Mouse (Mus musculus) layer of hippocampus, postnatal 25 days (tissue): ENCODE data around the gene Il13. TPM values are rescaled to one million over a fixed set of nuclear protein-coding genes. Genes with fewer than 3 reads are reported as not detected.

Experiments used
- DNase-seq, 2 experiments: peaks; one replicate each; pipeline ENCODE4 v3.0.0; 2022; ENCODE audit warnings: mixed read lengths in 2 of 2, low spot score in 1 of 2; ENCODE audit errors: extremely low spot score in 1 of 2
- total RNA-seq, 2 experiments: library from RNA; stranded (reverse); gene quantifications; 2 replicates each; pipeline ENCODE4 v1.2.3; 2021

Il13 gene
- total RNA-seq, 2 experiments from 2014 or later: not detected

- DNase-seq: no peak
Measured at GRCm38 (mm10) chr11:53633644-53634043, 858 bp downstream of the Il13 start.

- DNase-seq: peak in 1 of 2 experiments; percentile 19
Measured at GRCm38 (mm10) chr11:53632122-53632733, 2.3 kb downstream of the Il13 start.

GRCm38 (mm10) chr11:53627859-53628258 lies 6.6 kb downstream of the Il13 start:
- DNase-seq: peak; percentile 41 to 90

GRCm38 (mm10) chr11:53626802-53627373 lies 7.6 kb downstream of the Il13 start:
- no peak for DNase-seq

- DNase-seq: no peak
Measured at GRCm38 (mm10) chr11:53624124-53624523, 10.4 kb downstream of the Il13 start.

GRCm38 (mm10) chr11:53623573-53623972 lies 10.9 kb downstream of the Il13 start:
- DNase-seq: no peak

- no peak for DNase-seq
Measured at GRCm38 (mm10) chr11:53622440-53622806, 12.1 kb downstream of the Il13 start.

GRCm38 (mm10) chr11:53621582-53622439 lies 12.7 kb downstream of the Il13 start:
- DNase-seq: no peak

- no peak for DNase-seq
Measured at GRCm38 (mm10) chr11:53620094-53620493, 14.4 kb downstream of the Il13 start.

GRCm38 (mm10) chr11:53619428-53619827 lies 15.1 kb downstream of the Il13 start:
- no peak for DNase-seq

- DNase-seq: no peak
Measured at GRCm38 (mm10) chr11:53618619-53619198, 15.8 kb downstream of the Il13 start, which contains the start of gene Il4. Gene Il4 (minus strand): TSS chr11:53618669.

GRCm38 (mm10) chr11:53617562-53618109 lies 16.9 kb downstream of the Il13 start:
- no peak for DNase-seq

- DNase-seq: no peak
Measured at GRCm38 (mm10) chr11:53616748-53617558, 17.5 kb downstream of the Il13 start.

GRCm38 (mm10) chr11:53615575-53615974 lies 18.9 kb downstream of the Il13 start:
- no peak for DNase-seq

- no peak for DNase-seq
Measured at GRCm38 (mm10) chr11:53615172-53615571, 19.3 kb downstream of the Il13 start.

- DNase-seq: no peak
Measured at GRCm38 (mm10) chr11:53609672-53610071, 24.8 kb downstream of the Il13 start.

GRCm38 (mm10) chr11:53609231-53609630 lies 25.3 kb downstream of the Il13 start:
- no peak for DNase-seq

GRCm38 (mm10) chr11:53605609-53606008 lies 28.9 kb downstream of the Il13 start:
- no peak for DNase-seq

GRCm38 (mm10) chr11:53604983-53605382 lies 29.5 kb downstream of the Il13 start:
- DNase-seq: no peak

- DNase-seq: no peak
Measured at GRCm38 (mm10) chr11:53591116-53591515, 43.4 kb downstream of the Il13 start.
